Mouse (Mus musculus) Muller cell, postnatal 12 days (primary cell): ENCODE results near the gene Atp6ap2.
A peak's percentile ranks its signal among the peaks of the same experiment; 100 is the strongest.
"Not testable (repeated sequence)": the region's sequence is repeated elsewhere in the genome, so short reads cannot be mapped to it uniquely, and the experiment has no call there.

Experiments
- DNase-seq: peaks from one replicate; pipeline ENCODE4 v3.0.0-alpha.2; 2015; ENCODE audit errors: inconsistent ontology term

Gene Atp6ap2

DNA sequence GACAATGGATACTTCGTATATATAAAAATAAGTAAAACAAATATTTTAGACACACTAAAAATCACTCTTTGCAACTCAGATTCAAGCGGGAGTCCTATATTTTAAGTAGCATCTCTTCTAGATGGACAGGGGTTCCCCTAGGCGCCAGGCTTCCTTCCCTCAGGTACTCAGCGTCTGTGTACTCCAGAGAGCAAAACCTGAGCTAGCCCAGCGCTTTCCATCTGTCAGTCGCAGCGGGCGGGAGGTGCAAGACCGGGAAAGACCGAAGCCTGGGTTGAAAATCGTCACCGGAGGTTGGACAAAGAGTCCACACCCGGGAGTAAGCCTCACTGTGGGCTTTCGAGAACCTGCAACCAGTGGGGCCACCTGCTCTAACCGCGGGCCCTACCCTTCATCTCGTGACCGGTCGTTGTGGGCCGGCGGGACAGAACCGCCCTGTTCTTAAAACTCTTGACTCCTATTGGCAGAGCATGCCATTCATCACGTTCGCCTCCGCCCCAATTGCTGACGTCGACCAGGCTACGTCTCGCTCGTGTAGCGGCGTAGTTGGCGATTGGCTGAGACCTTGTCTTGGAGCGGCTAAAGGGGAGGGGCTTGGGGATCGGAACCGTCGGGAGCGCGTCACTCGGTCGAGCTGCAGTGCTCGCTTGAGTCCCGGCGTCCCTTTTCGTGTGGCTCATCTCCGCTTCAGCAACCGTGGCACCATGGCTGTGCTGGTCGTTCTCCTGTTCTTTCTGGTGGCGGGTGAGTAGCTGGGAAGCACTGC lies at the start of gene Atp6ap2:
Gene Atp6ap2 (plus strand): TSS at position 610 of the 766 bp plus-strand sequence.
- DNase-seq, result peak; percentile 92

DNA sequence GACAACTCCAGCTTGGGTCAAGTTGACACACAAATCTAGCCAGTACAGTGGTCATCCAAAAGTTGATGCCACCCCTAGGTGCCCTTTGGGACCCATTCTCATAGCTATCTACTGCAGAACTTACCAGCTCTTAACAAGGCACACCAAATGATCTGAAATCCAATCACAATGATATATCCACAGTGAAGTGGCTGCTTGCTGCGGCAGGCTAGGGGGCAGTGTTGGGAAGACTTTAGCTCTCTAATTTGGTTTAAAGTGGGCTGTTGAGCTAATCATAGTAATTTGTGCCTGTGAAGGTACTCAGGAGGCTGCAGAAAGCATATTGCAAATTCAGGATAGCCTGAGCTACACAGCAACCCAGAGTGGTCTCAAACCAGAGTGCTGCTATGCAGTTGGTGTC lies 43.2 kb upstream of the Atp6ap2 start:
- no peak for DNase-seq

DNA sequence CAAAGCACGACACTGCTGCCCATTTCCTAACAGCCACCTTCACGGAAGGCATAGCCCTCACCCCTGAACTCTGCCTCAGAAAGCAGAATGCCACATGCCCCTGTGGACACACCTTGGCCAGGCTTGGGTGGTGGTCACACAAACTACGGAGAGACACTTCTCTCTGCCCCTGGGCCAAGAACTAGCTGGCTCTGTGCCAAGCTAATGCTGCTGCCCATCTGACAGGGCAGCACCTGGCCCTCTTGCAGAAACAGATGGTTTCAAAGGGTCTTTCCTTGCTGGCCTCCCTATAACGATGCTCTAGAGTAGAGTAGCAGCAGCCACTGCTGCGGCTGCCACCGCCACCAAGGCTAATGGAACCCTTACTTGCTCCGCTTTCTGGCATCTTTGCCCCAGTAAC lies 30.5 kb upstream of the Atp6ap2 start:
- DNase-seq, result no peak

DNA sequence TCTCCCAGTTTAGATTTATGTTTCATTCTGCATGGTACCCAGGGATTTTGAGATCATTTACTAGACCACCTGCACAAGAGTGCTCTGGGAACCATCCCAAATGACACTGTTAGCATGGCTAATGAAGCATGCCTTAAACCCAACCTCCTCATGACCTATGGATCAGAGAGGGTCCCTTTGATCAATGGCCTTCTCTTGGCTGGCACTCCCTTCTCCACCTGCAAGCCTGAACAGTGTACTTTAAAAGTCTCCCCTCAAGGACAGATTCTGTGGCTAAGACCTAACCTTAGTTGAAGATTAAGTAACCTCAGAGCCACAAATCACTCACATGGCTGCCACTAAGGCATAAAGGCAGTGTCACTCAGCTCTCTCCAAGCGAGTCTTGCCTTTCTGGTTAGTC lies 16.2 kb upstream of the Atp6ap2 start:
- DNase-seq, result no peak

DNA sequence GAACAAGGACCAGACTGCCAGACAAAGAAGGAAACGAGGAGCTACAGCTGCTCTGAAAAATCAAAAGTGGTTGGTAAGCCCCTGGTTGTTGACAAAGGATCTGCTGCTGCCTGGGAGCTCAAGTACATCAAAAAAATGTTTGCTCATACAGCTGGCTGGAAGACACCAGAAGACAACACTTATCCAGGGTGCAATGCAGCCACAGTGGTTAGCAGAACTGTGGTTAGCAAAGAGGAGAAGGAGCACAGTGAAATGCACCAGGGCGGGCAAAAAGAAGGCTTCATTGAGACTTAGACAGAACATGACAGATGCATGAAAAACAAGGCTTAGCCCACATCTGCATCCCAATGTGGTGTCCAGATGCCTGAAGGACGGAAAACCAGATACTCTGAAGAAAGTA lies 9.7 kb upstream of the Atp6ap2 start:
- no peak for DNase-seq

DNA sequence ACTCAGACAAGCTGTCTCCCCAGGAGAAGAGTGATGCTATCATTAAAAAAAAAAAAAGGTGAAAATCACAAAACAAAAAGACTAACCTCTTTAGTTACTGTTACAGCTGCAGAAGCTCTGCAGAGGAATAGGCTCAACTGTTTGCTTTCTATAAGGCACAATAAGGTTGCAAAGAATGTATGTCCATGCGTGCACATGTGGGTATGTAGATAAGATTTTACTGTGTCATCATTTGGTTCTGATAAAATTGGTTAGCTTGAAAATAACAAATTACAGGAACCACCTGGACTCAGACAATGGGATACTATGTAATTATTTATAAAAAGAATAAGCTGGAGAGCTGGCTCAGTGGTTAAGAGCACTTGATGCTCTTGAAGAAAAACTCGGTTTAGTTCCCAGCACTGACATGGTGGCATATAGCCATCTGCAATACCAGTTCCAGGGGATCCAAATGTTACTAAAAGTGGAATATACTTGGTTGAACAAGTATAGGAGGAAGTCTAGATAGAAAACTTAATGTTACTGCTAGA lies 9.2 kb upstream of the Atp6ap2 start:
- no peak for DNase-seq

DNA sequence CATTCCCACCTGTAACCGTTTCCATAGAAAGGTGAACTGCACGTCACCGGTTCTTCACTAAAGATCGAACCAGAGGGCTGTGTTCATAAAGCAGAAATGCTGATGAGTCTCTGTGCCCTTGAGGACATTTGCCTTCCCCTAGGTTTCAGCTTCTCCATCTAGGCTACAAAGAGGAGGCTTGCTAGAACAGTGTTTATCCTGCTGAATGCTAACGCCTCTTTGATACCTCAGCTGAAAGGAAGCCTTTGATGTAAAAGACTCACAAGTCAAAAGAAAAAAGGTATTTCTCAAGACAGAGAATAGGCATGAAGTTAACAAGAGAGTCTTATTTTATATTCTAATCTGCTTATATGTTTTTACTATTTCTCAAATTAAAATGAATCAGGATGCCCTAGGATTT lies 4.3 kb upstream of the Atp6ap2 start:
- no peak for DNase-seq

DNA sequence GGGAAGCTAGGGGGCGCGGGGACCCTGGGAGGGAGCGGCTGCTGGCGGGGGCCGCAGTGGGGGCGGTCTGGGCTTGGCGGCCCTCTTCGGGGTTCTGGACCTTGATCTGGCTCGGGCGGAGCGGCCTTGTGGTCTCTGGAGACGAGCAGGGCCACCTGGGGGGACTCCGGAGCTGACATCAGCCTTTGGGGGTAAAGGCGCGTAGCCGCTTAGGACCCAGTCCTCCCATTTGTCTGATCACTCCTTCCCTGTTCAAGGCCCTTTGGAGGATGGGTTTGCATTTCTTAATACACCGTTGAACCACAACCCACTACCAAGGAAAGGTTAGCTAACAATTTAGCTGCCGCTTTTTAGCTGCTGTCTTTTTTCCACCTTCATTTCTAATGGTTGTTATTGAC lies 356 bp downstream of the Atp6ap2 start:
- peak; percentile 13 for DNase-seq

DNA sequence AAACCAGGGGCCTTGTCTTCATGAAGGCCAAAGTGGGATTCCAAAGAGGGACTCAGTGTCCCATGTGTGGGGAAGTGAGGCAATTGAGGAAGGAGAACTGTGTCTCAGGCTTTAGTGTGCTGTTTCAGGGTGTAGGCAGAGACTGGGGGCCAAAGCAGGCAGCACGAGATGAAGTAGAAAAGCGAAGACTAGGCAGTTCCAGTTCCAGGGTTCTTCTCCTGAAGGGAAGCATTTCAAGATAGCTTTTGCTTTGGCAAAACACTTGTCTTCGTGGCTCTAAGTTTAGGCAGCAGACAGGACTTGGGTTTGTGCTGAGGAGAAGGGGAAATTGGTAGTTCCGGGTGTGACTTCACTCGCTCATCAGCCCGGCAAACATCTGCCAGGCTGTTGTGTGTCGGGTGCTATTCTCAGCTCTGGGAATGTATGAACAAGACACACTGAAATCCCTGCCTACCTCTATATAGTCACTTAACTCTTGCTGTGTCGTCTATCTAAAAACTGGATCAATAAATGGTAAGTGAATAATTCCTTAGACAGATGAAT lies 3.9 kb downstream of the Atp6ap2 start:
- no peak for DNase-seq

DNA sequence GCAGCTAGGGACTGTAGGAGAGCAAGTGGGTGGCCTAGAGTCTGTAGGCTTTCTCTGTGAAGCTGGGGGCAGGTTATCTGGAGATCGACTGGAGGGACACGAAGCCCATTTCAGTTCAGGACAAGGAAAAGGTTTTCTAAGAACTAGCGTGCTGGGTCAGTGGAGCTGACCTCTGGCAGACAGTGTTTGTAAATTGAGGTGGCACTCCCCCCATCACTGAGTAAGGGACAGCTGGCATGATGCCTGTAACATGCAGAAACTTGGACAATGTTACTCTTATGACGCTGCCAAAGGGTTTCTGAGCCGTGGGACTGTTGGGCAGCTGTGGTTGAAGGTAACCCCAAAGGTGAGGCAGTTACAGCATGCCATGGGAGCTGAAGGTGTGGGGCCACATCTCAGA lies 4.4 kb downstream of the Atp6ap2 start:
- no peak for DNase-seq

DNA sequence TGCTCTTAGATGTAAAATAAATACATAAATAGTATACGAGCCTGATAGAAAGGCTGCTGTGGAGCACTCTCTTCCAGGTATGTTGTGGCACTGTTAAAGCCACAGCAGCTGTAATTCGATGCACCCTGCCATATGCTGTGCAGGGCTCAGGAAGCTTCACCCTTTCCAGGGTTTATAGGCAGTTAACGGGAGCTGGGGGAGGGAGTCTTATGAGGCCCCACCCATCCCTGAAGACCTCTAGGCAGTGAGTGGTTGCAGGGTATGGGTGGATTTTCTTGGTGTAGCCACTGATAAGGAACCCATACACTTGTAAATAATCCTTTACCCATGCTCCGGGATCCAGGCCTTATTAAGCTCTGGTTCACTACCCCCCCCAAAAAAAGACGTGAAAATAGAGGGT lies 6.2 kb downstream of the Atp6ap2 start:
- no peak for DNase-seq

DNA sequence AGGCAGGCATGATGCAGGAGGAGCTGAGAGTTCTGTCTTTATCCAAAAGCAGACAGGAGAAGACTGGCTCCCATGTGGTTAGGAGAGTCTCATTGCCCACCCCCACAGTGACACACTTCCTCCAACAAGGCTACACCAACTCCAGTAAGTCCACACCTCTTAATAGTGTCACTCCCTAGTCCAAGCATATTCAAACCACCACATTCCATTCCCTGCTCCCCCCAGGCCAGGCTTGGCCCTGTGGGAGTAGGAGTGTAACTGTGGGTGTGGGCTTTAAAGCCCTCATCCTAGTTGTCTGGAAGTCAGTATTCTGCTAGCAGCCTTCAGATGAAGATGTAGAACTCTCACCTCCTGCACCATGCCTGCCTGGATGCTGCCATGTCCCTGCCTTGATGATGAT lies 22.9 kb downstream of the Atp6ap2 start:
- not testable (repeated sequence) for DNase-seq

DNA sequence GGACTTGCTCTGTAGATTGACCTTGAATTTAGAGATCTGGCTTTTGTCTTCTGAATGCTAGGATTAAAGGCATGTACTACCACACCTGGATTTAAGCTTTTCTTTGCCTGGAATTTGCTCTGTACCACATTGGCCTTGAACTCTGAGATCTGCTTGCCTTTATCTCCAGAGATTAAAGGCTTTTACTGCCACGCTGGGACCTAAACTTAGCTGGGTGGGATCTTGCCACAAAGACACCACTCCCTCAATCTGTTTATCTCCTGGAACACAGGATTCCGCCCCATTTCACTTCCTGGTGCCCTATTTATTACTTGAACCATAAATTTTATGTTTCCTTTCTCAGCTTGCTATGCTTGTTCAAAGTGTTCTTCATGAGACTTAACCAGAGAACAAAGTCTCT lies 23.6 kb downstream of the Atp6ap2 start:
- no peak for DNase-seq

DNA sequence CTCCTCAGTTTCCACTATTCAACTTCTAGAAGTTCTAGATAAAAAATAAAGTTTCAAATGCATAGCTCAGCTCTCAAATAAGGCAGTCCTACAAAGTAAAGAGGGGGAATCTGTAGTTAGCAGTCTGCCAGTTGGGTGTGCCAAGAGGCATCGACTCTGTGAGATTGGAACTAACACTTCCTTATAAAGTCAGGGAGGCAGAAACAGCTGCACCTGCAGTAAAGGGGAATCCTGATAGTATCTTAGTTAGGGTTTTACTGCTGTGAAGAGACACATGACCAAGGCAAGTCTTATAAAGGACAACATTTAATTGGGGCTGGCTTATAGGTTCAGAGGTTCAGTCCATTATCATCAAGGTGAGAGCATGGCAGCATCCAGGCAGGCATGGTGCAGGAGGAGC lies 24.8 kb downstream of the Atp6ap2 start:
- not testable (repeated sequence) for DNase-seq

DNA sequence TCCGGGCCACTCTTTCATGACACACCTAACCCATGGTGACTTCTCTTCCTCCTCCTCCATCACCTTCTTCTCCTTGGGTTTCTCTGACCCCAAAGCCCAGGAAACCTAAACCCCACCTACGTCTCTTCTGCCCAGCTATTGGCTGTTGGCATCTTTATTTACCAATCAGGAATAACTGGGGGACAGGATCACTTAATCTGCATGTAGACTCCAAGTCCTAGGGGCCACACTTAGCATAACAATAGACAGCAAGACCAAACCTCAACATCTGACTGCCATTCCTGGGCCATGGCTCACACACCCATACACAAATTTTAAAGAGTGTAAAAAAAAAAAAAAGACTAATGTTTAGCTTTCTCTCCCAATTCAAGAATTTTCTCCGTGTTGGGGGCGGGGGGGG lies 37.5 kb downstream of the Atp6ap2 start:
- no peak for DNase-seq

DNA sequence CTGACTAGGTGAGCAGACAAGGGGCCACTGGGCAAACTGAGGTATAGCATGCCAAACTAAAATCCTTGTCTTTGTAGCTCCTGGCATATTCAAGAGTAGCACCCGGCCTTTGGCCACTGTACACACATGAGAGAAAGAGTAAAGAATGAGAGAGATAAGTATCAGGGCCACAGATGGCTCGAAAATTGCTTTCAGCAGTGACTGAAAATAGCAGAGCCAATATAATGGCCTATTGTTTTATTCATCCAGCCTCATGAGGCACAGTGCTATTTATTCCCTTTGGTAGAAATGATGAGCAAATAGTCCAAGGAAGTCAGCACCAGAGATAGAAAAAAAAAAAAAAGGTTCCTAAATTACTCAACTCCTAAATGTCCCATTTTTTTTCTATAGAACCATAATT lies 57.4 kb downstream of the Atp6ap2 start:
- DNase-seq, result peak; percentile 3

DNA sequence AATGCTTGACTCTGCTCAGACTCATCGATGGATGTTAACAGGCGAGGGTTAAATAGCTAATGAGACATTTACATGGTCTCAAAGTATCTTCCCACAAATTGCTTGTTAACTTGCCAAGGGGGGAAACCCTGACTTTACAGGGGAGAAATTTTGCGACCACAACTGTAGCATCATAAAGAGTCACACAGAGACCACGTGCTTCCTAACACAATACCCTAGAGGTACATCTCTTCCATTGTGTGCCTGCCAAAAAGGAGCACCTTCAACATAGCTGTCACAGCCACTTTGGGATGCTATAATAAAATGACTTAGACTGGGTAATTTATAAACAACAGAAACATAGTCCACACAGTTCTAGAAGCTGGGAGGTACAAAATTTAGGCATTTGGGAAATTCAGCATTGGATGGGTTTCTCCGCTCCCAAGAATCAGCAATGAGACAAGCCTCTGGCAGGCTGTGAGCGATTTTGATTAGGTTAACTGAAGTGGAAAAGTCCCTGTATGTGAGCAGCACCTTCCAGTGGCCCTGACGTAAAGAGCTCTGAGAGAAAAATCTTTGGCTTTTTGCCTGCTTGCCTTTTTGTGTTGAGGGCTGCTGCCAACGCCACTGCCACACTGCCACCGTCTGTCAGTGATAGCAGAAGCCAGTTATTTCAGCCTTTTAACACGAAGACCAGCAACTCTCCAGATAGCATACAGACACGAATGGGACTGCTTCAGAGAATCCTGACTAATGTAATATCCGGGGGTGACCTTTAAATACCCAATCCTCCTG lies 58.1 kb downstream of the Atp6ap2 start:
- DNase-seq, result peak; percentile 58

DNA sequence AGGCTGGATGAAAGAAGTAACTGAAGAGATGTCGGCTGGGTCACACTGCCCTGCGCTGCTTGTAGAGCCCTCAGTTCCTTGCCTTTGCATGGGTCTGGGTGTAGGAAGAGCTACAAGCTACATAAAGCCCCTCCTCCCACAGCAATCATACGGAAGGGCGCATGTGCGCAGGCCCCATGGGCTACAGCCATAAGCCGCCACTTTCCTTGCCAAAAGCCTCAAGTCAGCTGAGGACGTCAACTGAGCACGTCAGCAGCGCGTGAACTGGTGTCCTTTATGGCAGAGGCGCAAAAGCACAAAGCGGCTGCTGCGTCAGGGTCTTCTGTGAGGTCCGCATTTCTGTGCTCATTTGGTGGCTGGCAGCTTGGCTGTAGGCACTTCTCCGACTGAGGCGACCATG lies 64.3 kb downstream of the Atp6ap2 start:
- no peak for DNase-seq

DNA sequence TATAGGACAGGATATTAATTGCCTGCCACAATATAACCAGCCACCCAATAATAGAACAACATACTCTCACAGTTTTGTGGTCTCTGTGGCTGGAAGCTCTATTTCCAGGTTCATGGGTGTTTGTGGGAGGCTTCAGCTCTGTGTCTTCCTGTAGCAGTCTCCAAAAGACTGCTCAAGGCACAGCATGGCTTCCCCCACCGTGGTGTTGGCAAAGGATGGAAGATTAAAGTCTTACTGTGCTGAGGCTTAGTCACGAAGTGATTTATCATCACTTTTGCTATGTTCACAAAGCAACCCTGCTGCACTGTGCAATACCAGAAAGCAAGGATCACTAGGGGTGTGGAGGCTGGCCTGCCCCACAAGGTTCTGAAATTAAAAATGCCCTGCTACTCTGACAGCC lies 66.3 kb downstream of the Atp6ap2 start:
- peak; percentile 3 for DNase-seq
